ENCODE assay signal across 9 mouse cellular contexts in genomic region chr13:56433466-56433865, GRCm38 (mm10). TPM values are rescaled to one million over a fixed set of nuclear protein-coding genes. Genes with fewer than 3 reads are reported as not detected.
A peak's percentile ranks its signal among the peaks of the same experiment; 100 is the strongest.
DNase-seq lines count a peak whose midpoint lies in the region; ATAC-seq and TF ChIP-seq lines count a peak whose summit lies in the region.
"Had no signal": no experiment of that assay in that cellular context is flagged by ENCODE, and none has a peak within 500 bp of the region (broad histone marks: within the 10 kb centered on the region; RNA-seq: fewer than 3 reads in every experiment).

No protein-coding gene starts in this region.

- WGBS in forebrain, embryonic 10.5 days: 9% methylated on average over 10 of the region's 10 CpGs
- whole genome bisulfite sequencing in liver, adult 2 months: 40% methylated on average over 10 of the region's 10 CpGs

- no peak overlapping the region for H3K9ac ChIP-seq in liver, adult 2 months (ENCODE audit: low read depth, low read length)
- H3K9ac ChIP-seq: heart, embryonic 15.5 days had no signal

- H3ac ChIP-seq in C2C12 (ENCODE audit: control insufficient read depth, insufficient read length, low read depth): no peak overlapping the region

- TF ChIP-seq CTCF in C2C12 (IDR thresholded peaks at IDR 0.05; ENCODE audit: control insufficient read depth, insufficient read depth, insufficient read length): peak; percentile 33
- TF ChIP-seq CTCF in liver, adult 2 months (IDR thresholded peaks at IDR 0.05; ENCODE audit: low read depth, low read length): peak; percentile 81

- H3K9me3 ChIP-seq in forebrain, embryonic 10.5 days: no peaks in the 10 kb centered on the region
- H3K9me3 ChIP-seq: heart, embryonic 15.5 days had no signal

- H3K27ac ChIP-seq in forebrain, embryonic 10.5 days: peak overlapping the region; percentile 74
- no peak overlapping the region for H3K27ac ChIP-seq in liver, adult 2 months (replicated peaks; ENCODE audit: insufficient read depth, low read depth, low read length)
- H3K27ac ChIP-seq: heart, embryonic 15.5 days had no signal

- H3K79me2 ChIP-seq in C2C12 (ENCODE audit: control insufficient read depth, insufficient read depth): no peaks in the 10 kb centered on the region
- H3K79me2 ChIP-seq in liver, adult 2 months (ENCODE audit: control insufficient read depth, insufficient read depth, low read length): no peaks in the 10 kb centered on the region

- no peaks in the 10 kb centered on the region for H3K36me3 ChIP-seq in C2C12 (ENCODE audit: control insufficient read depth, insufficient read depth)
- no peaks in the 10 kb centered on the region for H3K36me3 ChIP-seq in forebrain, embryonic 10.5 days (replicated peaks)
- H3K36me3 ChIP-seq in liver, adult 2 months (ENCODE audit: control insufficient read depth, insufficient read depth, low read length): no peaks in the 10 kb centered on the region
- H3K36me3 ChIP-seq: heart, embryonic 15.5 days had no signal

- no peak for ATAC-seq in monocyte, adult 5-6 weeks (replicated peaks; ENCODE audit: insufficient number of reproducible peaks, low FRiP score, low TSS enrichment, poor library complexity, severe bottlenecking)

- no peaks in the 10 kb centered on the region for H3K79me3 ChIP-seq in C2C12 (ENCODE audit: low read depth)

- peaks cover 29% of the 10 kb centered on the region for H3K27me3 ChIP-seq in C2C12 (ENCODE audit: control insufficient read depth, insufficient read depth, insufficient read length)
- peaks cover 72% of the 10 kb centered on the region for H3K27me3 ChIP-seq in forebrain, embryonic 10.5 days (ENCODE audit: poor library complexity, severe bottlenecking)
- H3K27me3 ChIP-seq in liver, adult 2 months (ENCODE audit: control insufficient read depth, insufficient read depth, low read length): no peaks in the 10 kb centered on the region

- H3K4me1 ChIP-seq in forebrain, embryonic 10.5 days: peaks cover 49% of the 10 kb centered on the region
- H3K4me1 ChIP-seq in liver, adult 2 months (ENCODE audit: control insufficient read depth, insufficient read depth, low read length): peaks cover 14% of the 10 kb centered on the region

- DNase-seq in 3T3-L1 (ENCODE audit: low read depth, low spot score): peak; percentile 23
- DNase-seq in c-Kit-positive CD71-negative TER-119-negative erythroid progenitor cells, embryonic 14.5 days (ENCODE audit: low read depth): peak; percentile 30
- DNase-seq in forebrain, embryonic 10.5 days (ENCODE audit: extremely low spot score, low spot score): peak; percentile 84
- peak; percentile 68 for DNase-seq in kidney, adult 9 months
- no peak for DNase-seq in liver, adult 2 months (ENCODE audit: extremely low read depth, low read depth, low spot score)
- peak; percentile 56 for DNase-seq in retina, postnatal 7 days (ENCODE audit: low read depth, low spot score)

- TF ChIP-seq POLR2A in liver, adult 2 months (IDR thresholded peaks at IDR 0.05; ENCODE audit: extremely low read depth, insufficient read depth, low read length): no peak

- H3K4me3 ChIP-seq in C2C12 (ENCODE audit: insufficient read depth, poor library complexity, severe bottlenecking): no peak overlapping the region
- H3K4me3 ChIP-seq in forebrain, embryonic 10.5 days: no peak overlapping the region
- H3K4me3 ChIP-seq in liver, adult 2 months (ENCODE audit: insufficient read depth, low read depth, low read length): no peak overlapping the region
- H3K4me3 ChIP-seq: heart, embryonic 15.5 days had no signal

TF ChIP-seq in C2C12, 6 proteins besides CTCF, POLR2A, EP300 and RAD21:
- no peak for TF ChIP-seq CEBPB (IDR thresholded peaks at IDR 0.05; ENCODE audit: low read depth)

RNA-seq across cellular contexts. Expression of gene Slc25a48, which starts 4.7 kb away (rescaled TPM):
- polyA plus RNA-seq in C2C12 (2012; fragmentation: generic; extraction: Trizol): 0.05 TPM
- not detected in 2 replicates for polyA plus RNA-seq in forebrain, embryonic 10.5 days (2016; fragmentation: Nextera tagmentation; extraction: Ambion mirVana)
- 3.7 and 5.7 TPM in 2 replicates for total RNA-seq in liver, adult 2 months (2014; rRNA removed)
- polyA plus RNA-seq in liver, adult 2 months (2012; rRNA removed): 5.4 and 8.7 TPM in 2 replicates
- not detected in 3 replicates for total RNA-seq in monocyte, adult 5-6 weeks (2017)

RNA-seq across cellular contexts. Expression of gene Gm3045, which starts 7.1 kb away (rescaled TPM):
- not detected for polyA plus RNA-seq in C2C12 (2012; fragmentation: generic; extraction: Trizol)
- not detected in 2 replicates for polyA plus RNA-seq in forebrain, embryonic 10.5 days (2016; fragmentation: Nextera tagmentation; extraction: Ambion mirVana)
- not detected in 2 replicates for total RNA-seq in liver, adult 2 months (2014; rRNA removed)
- polyA plus RNA-seq in liver, adult 2 months (2012; rRNA removed): not detected in 2 replicates
- total RNA-seq in monocyte, adult 5-6 weeks (2017): not detected in 3 replicates
- polyA plus RNA-seq: heart, embryonic 15.5 days had no signal

RNA-seq across cellular contexts. Expression of gene Il9, which starts 48.6 kb away (rescaled TPM):
- not detected for polyA plus RNA-seq in C2C12 (2012; fragmentation: generic; extraction: Trizol)
- polyA plus RNA-seq in forebrain, embryonic 10.5 days (2016; fragmentation: Nextera tagmentation; extraction: Ambion mirVana): not detected in 2 replicates
- total RNA-seq in liver, adult 2 months (2014; rRNA removed): not detected in 2 replicates
- not detected in 2 replicates for polyA plus RNA-seq in liver, adult 2 months (2012; rRNA removed)
- not detected in 3 replicates for total RNA-seq in monocyte, adult 5-6 weeks (2017)
- polyA plus RNA-seq: heart, embryonic 15.5 days had no signal
